Mouse (Mus musculus): Measurements from ENCODE around the gene Ncoa6.

The Ncoa6 gene

DNA sequence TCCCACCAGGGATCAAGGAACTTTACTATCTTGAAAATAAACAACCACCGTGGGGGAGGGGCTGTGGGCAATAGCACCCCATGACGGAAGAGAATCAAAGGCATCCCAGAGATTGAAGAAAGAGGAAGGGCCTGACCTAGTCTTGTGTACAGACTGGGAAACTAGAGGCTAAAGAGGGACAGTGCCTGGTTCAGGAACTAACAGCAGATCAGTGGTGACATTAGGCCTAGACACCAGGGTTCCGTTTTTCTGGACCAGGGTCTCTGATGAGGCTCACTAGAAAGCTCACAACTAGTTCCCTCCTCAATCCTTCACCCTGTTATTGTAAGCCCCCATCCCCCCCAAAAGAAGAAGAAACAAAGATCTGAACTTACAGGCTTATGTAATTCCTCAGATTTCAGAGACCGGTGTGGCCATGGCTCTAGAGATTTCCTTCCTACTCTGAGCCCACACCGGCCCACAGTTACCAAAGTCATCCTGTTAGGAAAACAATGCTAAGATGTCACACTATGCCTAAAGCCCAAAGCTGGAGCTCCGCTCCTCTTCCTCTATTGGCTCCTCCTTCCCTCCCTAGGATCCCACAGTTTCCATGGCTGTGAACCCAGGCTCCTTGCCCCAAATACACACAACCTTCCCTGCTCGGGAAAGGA, 105.9 kb downstream of the Ncoa6 start:
- DNase-seq (ENCODE audit: low spot score in 2 of 2) = no peak

DNA sequence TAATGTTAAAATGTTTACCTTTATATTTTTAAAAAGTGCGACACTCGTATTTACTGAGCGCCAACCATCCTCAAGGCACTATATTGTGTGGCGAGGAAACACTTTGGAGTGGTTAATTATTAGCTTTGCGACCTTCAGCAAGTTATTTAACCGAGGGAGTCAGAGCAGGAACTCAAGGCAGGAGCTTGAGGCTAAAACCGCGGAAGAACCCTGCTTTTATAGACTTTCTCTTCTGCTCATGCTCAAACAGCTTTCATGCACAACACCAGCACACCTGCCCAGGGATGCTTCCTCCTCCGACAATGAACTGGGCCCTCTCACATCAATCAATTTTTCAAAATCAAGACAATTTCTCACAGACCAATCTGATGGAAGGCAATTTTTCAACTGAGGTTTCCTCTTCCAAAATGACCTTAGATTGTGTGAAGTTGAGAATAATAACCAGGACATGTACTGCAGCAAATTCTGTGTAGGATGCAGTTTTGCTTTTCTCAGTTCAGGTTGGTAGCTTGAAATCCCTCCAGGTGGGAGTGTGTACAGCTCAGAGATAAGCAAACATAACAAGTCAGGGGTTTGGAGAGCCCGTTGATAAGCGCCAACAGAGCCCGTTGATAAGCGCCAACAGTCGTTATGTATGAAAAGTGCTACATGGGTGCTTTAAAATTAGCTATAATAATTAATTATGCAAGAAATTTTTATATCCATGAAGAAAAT, 115.9 kb downstream of the Ncoa6 start:
- DNase-seq (ENCODE audit: low spot score in 2 of 2) = no peak

DNA sequence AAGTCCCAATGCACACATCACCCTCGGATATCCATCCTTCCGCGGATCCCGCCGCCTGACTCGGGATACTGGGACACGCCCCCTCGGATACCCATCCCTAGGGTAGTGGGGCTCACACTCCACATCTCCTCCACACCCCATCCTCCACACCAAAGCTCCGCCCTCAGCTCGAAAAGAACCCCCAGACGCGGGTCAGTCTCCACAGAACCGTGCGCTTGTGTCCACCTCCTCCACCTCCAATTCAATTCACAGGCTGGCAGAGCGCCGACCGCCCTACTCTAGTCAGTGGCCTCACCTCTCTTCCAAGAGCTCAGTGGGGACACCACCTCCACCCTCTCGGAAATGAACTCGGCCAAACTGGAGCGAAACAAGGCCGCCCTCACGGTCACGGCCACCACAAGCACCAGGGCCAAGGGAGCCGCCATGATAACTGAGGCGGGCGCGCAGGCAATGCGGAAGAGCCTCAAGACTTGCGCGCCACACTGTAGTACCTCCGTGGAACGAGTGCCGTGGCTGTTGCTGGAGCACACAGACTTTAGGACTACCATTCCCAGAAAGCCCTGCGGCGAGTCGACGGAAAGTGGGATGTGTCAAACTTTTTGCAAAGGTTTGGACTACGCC, 116.6 kb downstream of the Ncoa6 start, which contains the start of gene Pigu:
Pigu (minus strand) TSS at position 460 of the 621 bp plus-strand sequence.
- peak; percentile 80 to 89 for DNase-seq (ENCODE audit: low spot score in 2 of 2)

DNA sequence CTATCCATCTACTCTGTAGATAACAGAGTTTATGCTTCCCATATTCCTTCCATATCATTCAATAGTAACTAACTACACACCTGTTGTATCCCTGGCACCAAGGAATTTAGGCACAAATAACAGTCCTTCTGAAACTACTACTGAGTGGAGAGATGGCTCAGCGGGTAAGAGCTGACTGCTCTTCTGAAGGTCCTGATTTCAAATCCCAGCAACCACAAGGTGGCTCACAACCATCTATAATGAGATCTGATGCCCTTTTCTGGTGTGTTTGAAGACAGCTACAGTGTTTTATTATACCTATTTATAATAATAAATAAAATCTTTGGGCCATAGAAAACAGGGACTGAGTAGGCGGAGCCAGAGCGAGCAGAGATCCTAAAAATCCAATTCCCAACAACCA, 119.3 kb downstream of the Ncoa6 start:
- DNase-seq (ENCODE audit: low spot score in 2 of 2) = no peak

DNA sequence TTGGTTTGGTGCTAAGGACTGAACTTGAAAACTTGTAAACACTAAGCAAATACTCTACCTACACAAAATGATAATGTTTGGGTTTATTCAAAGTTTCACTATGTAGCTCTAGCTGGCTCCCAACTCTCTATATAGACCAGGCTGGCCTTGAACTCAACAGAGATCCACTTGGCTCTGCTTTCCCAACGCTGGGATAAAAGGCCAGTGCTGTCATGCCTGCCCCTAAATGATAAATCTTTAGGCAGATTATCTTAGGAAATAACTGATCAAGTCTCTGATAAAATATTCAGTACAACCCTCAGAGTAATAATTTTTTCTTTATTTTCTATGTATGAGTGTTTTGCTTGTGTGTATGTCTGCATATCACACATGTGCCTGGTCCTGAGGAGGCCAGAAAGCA, 127.0 kb downstream of the Ncoa6 start:
- DNase-seq (ENCODE audit: low spot score in 2 of 2) = no peak

All from spleen, postnatal 14 days (tissue).